In genomic region chr5:33203691-33204242, GRCm38 (mm10) we compare ENCODE assay signal across 8 mouse cellular contexts. TPM values are rescaled to one million over a fixed set of nuclear protein-coding genes. Genes with fewer than 3 reads are reported as not detected.
DNase-seq lines count a peak whose midpoint lies in the region; ATAC-seq and TF ChIP-seq lines count a peak whose summit lies in the region.

No protein-coding gene starts in this region.

- WGBS in embryonic facial prominence, embryonic 15.5 days, result 8% methylated on average over 9 of the region's 9 CpGs
- WGBS in heart, embryonic 10.5 days, result 17% methylated on average over 9 of the region's 9 CpGs
- 15% methylated on average over 9 of the region's 9 CpGs for WGBS in kidney, embryonic 14.5 days

- peak overlapping the region; percentile 7; the same call in 1 of the 2 replicates for H3K4me3 ChIP-seq in bone marrow macrophage, adult 2 months (ENCODE audit: insufficient read depth, low read length)
- H3K4me3 ChIP-seq in embryonic facial prominence, embryonic 15.5 days (replicated peaks), result peak overlapping the region; percentile 27
- H3K4me3 ChIP-seq in heart, embryonic 10.5 days, result peak overlapping the region; percentile 16
- H3K4me3 ChIP-seq in kidney, embryonic 14.5 days (ENCODE audit: low read length), result no peak overlapping the region

- H3K9me3 ChIP-seq in embryonic facial prominence, embryonic 15.5 days (replicated peaks), result no peaks in the 10 kb centered on the region
- no peaks in the 10 kb centered on the region for H3K9me3 ChIP-seq in heart, embryonic 10.5 days
- H3K9me3 ChIP-seq in kidney, embryonic 14.5 days (ENCODE audit: control insufficient read depth, low read length), result no peaks in the 10 kb centered on the region

- no peaks in the 10 kb centered on the region for H3K36me3 ChIP-seq in embryonic facial prominence, embryonic 15.5 days
- H3K36me3 ChIP-seq in heart, embryonic 10.5 days, result no peaks in the 10 kb centered on the region
- H3K36me3 ChIP-seq in kidney, embryonic 14.5 days (ENCODE audit: control insufficient read depth, insufficient read depth, low read length), result no peaks in the 10 kb centered on the region

- TF ChIP-seq POLR2A in bone marrow macrophage, adult 2 months (IDR thresholded peaks at IDR 0.05; ENCODE audit: borderline replicate concordance, low read depth, low read length), result no peak

- peak; percentile 67; the same call in 1 of the 2 replicates for ATAC-seq in embryonic facial prominence, embryonic 15.5 days (ENCODE audit: insufficient number of reproducible peaks, low FRiP score, low TSS enrichment, low read depth)
- peak; percentile 84 for ATAC-seq in kidney, embryonic 14.5 days (ENCODE audit: low FRiP score, low TSS enrichment)
- peak; percentile 96 for ATAC-seq in monocyte, adult 5-6 weeks (replicated peaks; ENCODE audit: insufficient number of reproducible peaks, low FRiP score, low TSS enrichment, poor library complexity, severe bottlenecking)

- H3K9ac ChIP-seq in embryonic facial prominence, embryonic 15.5 days, result no peak overlapping the region
- H3K9ac ChIP-seq in kidney, embryonic 14.5 days (ENCODE audit: low read depth, low read length), result no peak overlapping the region

- peak; percentile 78 for DNase-seq in CD4-positive helper T cell, adult 2 months (ENCODE audit: low read depth, low spot score)
- DNase-seq in heart, embryonic 10.5 days (ENCODE audit: low spot score), result peak; percentile 91
- DNase-seq in liver, result peak; percentile 81
- DNase-seq in spleen, postnatal 36 days (ENCODE audit: low spot score in 2 of 2), result peak; percentile 59 to 68

- no peak overlapping the region for H3K27ac ChIP-seq in bone marrow macrophage, adult 2 months (ENCODE audit: insufficient read depth, low read depth, low read length)
- no peak overlapping the region for H3K27ac ChIP-seq in embryonic facial prominence, embryonic 15.5 days (replicated peaks)
- H3K27ac ChIP-seq in heart, embryonic 10.5 days, result 0 out of 2 replicates have a peak overlapping the region, but pooled peaks have one; percentile 30
- no peak overlapping the region for H3K27ac ChIP-seq in kidney, embryonic 14.5 days (ENCODE audit: low read depth, low read length)

- H3K27me3 ChIP-seq in embryonic facial prominence, embryonic 15.5 days, result peaks cover 3% of the 10 kb centered on the region; the same call in 1 of the 2 replicates
- no peaks in the 10 kb centered on the region for H3K27me3 ChIP-seq in heart, embryonic 10.5 days (ENCODE audit: insufficient read depth, poor library complexity, severe bottlenecking)
- no peaks in the 10 kb centered on the region; the same call in 1 of the 2 replicates for H3K27me3 ChIP-seq in kidney, embryonic 14.5 days (ENCODE audit: control insufficient read depth, insufficient read depth, low read length)

- H3K4me1 ChIP-seq in bone marrow macrophage, adult 2 months (ENCODE audit: control insufficient read depth, insufficient read depth, low read length), result no peaks in the 10 kb centered on the region
- 0 out of 2 replicates have a peak, but pooled peaks cover 4% of the 10 kb centered on the region for H3K4me1 ChIP-seq in embryonic facial prominence, embryonic 15.5 days
- peaks cover 4% of the 10 kb centered on the region; the same call in 1 of the 2 replicates for H3K4me1 ChIP-seq in heart, embryonic 10.5 days
- no peaks in the 10 kb centered on the region for H3K4me1 ChIP-seq in kidney, embryonic 14.5 days (ENCODE audit: control insufficient read depth, insufficient read depth, low read length)

- TF ChIP-seq CTCF in bone marrow macrophage, adult 2 months (IDR thresholded peaks at IDR 0.05; ENCODE audit: low read depth, low read length), result peak; percentile 58

- peak overlapping the region; percentile 45 for H3K4me2 ChIP-seq in embryonic facial prominence, embryonic 15.5 days (replicated peaks)
- H3K4me2 ChIP-seq in kidney, embryonic 14.5 days (replicated peaks; ENCODE audit: low read depth, low read length), result peak overlapping the region; percentile 41

RNA-seq across cellular contexts. Expression of gene Spon2, which starts 14.5 kb away (rescaled TPM):
- not detected in 2 replicates for polyA plus RNA-seq in bone marrow macrophage, adult 2 months (2012; ENCODE audit: insufficient read depth, insufficient read length, missing spikeins)
- polyA plus RNA-seq in embryonic facial prominence, embryonic 15.5 days (2015; fragmentation: Nextera tagmentation; extraction: Ambion mirVana), result 13.7 and 16.6 TPM in 2 replicates
- polyA plus RNA-seq in heart, embryonic 10.5 days (2016; fragmentation: Nextera tagmentation; extraction: Ambion mirVana), result 16.9 and 27.0 TPM in 2 replicates
- 3.9 and 4.2 TPM in 2 replicates for polyA plus RNA-seq in kidney, embryonic 14.5 days (2014; fragmentation: Nextera tagmentation; extraction: Ambion mirVana)
- total RNA-seq in monocyte, adult 5-6 weeks (2017), result not detected in 3 replicates
